Mouse (Mus musculus): ENCODE data around the gene Dyrk3. TPM values are rescaled to one million over a fixed set of nuclear protein-coding genes. Genes with fewer than 3 reads are reported as not detected.
A peak's percentile ranks its signal among the peaks of the same experiment; 100 is the strongest.
"Not testable (repeated sequence)": the region's sequence is repeated elsewhere in the genome, so short reads cannot be mapped to it uniquely, and the experiment has no call there.

Gene Dyrk3
- total RNA-seq, 2 experiments from 2014 or later, result 0.14 to 0.33 TPM

- intact Hi-C loops (cut with DNase I), result not testable (repeated sequence)
Observed at GRCm38 (mm10) chr1:131159573-131160327, 21.6 kb upstream of the Dyrk3 start.

DNA sequence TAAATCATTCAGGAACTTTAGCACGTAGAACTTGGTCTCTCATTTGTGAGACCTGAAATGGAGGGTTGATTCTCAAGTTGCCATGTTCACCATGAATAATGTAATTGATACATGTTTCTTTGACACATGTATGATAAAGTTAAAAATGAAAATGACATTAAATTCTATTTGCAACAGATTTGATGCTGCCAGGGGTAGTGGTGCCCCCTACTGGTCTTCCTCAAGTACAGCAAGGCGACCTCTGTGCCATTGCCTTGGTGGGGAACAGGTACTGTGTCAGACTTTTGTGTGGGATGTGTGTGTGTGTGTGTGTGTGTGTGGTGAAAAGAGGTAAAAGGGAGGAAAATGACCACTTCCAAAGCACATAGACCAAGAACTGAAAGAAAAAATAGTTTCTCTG, 17.3 kb upstream of the Dyrk3 start:
- peak; percentile 47 to 53 for DNase-seq
- intact Hi-C loops (cut with DNase I), result loop anchor here (1.0 kb wide), 1 partner anchor 40 kb away; no protein-coding TSS in a partner anchor

More at GRCm38 (mm10) chr1:131159573-131160327, 21.6 kb upstream of the Dyrk3 start:
- not testable (repeated sequence) for DNase-seq

DNA sequence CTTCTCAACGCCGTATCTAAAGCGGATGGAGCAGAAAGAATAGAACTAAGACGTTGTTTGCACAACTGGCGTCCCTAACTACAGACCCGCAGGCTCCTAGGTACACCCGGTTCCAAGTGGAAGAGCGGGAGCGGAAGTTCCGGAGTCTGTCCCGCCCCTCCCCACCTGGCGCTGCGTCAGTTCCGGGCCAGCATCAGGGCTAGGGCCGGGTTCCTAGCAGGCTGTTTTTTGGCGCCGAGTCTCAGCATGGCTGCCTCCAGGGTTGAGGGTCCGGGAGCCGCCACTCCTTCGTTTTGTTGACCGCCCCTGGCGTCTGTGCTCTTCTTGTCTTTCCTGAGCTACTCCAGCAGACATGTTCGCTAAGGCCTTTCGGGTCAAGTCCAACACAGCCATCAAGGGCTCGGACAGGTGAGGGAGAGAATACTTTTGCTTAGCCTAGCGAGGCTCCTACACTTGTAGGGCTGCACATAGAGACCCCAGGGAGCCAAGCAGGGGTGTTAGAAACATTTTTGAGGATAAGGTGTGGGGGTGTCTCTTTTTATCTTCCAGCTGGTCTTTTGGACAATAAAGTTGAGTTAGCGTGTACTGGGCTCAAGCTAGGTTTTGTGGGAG, 15.0 kb upstream of the Dyrk3 start, which contains the start of gene Eif2d:
Gene Eif2d (plus strand): TSS at position 164 of the 612 bp plus-strand sequence.
- DNase-seq, result peak; percentile 87
- intact Hi-C loops (cut with DNase I), result loop anchor here (2.0 to 5.0 kb wide), 2 partner anchors 164 to 276 kb away; no protein-coding TSS in a partner anchor

DNA sequence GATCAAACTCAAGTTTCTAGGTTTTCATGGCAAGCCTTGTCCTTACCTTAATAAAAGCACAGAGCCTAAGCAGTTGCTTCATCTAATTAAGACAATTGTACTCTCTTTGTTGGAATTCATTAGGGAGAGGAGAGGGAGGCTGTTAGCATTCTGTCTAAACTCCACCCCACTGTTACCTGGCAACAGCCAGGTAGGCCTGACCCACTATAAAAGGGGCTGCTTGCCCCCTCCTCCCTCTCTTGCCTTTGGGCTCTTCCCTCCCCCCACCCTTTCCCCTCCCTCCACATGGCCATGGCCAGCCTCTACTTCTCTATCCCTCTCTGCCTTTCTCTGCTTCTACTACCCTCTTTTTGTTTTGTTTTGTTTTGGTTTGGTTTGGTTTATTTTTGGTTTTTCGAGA, 11.4 kb upstream of the Dyrk3 start:
- intact Hi-C loops (cut with DNase I), result no loop called here
- no peak for DNase-seq

- no peak for DNase-seq
- intact Hi-C loops (cut with DNase I), result no loop called here
Observed at GRCm38 (mm10) chr1:131146181-131146614, 8.1 kb upstream of the Dyrk3 start.

DNA sequence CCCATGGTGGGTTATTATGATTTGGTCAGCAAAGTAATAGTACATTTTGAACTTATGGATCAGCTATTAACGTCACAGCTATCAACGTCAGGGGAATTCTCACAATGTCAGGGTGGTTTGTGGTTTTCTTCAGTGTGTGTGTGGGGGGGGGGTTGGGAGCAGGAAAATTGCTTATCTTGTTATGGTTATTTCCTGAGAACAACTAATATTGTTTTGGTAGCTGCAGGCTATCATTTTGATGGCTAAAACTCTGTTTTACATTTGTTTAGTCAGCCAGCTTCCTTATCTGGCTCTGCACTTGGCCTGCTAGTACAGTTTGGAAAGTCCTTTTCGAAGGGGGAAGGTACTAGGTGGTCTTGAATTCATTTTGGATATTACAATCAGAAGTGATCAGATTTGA, 7.1 kb upstream of the Dyrk3 start:
- DNase-seq; intact Hi-C loops (cut with DNase I): not testable (repeated sequence)

GRCm38 (mm10) chr1:131142472-131142871, 4.3 kb upstream of the Dyrk3 start:
- DNase-seq, result no peak
- intact Hi-C loops (cut with DNase I), result no loop called here

DNA sequence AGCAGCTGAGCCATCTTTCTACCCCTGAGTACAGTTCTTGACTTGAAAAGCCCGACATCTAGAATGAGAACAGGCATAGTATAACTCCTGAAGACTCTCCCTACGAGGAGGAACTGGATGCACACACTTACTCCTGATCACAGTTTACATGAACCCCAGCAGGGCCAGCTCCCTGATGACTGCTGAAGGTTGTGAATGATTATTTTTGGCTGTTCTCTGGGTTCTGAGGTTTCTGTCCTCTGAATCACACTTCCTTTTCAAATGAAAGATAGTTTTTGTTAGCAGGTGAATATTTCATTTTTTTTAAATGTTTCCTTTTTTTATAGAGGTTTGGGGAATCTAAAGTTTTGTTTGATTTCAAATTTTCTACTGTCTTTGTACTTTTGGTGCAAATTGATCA, 3.3 kb upstream of the Dyrk3 start:
- intact Hi-C loops (cut with DNase I), result no loop called here
- no peak for DNase-seq

DNA sequence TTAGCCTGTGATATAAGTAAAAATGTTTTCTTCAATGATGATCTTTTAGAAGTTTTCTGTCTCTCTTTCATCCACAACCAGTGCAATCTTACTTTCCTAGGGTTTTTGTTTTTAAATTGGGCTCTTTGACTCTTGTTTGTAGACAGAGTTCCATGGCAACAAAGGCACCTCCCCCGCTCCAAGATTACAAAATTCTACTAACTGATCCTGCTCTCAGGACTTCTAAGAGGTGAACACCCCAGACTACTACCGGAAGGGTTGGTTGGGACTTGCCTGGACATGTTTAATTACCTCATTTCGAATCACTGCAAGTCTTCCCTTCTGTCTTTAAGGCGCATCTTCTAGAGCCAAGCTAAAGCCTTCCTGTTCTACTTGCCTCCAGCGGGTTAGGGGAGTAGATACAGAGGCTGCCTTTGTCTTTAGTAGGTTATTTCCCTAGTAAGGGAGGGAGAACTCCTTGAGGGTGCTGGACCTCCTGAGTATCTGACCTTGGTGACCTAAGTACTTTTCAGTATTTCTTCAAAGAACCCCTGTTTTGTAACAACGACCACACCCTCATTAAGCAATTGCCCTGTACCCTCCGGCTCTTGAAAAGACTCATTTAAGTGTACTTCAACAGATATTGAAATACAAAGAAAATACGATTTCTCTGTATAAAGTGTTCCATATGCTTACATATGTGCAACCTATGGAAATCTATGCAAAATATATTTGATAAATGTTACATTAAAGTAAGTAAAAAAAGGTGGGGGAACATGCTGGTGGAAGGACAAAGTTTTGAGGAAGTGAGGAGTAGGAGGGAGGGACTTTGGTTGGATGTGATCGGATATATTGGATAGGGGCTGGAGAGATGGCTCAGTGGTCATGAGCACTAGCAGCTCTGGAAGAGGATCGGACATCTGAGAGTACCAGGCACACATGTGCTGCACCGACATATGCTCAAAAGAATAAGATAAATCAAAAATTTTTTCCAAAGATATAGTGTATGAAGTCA, 1.3 kb upstream of the Dyrk3 start:
- DNase-seq, result no peak
- intact Hi-C loops (cut with DNase I), result loop anchor here (5.0 kb wide), 1 partner anchor 152 kb away; no protein-coding TSS in a partner anchor

DNA sequence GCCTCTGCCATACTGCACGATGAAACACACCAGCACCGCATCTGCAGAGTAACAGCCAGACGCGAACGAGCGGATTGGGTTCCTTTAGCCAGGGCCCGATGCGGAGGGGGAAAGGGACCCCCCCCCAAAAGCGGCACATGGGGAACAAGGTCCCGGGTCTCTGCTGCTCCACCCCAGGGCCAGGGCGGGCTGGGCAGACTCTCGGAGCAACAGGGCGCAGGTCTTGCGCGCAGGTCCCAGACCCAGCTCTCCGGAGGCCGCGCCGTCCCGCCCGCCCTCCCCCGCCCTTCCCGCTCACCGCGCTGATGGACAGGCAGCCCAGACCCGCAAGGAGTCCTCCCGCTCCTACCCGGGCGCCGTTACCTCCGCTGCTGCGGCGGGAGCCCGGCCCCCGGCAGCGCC, 422 bp downstream of the Dyrk3 start:
- intact Hi-C loops (cut with DNase I), result loop anchor here (5.0 kb wide), 1 partner anchor 150 kb away; no protein-coding TSS in a partner anchor
- no peak for DNase-seq

DNA sequence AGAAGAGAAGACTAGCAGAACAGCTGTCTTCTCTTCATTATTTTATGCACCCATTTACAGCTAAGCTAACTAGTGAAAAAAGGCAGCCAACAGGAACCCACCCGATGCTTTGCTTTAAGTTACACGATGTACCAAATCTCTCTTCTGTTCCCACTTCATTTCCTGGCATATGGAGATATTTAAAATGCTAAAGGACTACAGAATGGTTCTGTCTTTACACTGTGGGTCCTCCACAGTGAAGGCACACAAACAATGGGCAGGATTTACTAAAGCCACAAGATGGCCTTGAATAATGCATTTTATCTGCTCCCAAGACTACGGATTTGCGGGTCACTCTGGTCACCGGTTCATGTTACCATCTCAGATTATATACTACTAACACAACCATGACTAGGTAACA, 1.0 kb downstream of the Dyrk3 start:
- DNase-seq, result no peak
- intact Hi-C loops (cut with DNase I), result loop anchor here (5.0 kb wide), 1 partner anchor 150 kb away; no protein-coding TSS in a partner anchor

- DNase-seq, result no peak
- intact Hi-C loops (cut with DNase I), result loop anchor here (5.0 kb wide), 1 partner anchor 149 kb away; no protein-coding TSS in a partner anchor
Observed at GRCm38 (mm10) chr1:131135960-131136629, 2.0 kb downstream of the Dyrk3 start.

DNA sequence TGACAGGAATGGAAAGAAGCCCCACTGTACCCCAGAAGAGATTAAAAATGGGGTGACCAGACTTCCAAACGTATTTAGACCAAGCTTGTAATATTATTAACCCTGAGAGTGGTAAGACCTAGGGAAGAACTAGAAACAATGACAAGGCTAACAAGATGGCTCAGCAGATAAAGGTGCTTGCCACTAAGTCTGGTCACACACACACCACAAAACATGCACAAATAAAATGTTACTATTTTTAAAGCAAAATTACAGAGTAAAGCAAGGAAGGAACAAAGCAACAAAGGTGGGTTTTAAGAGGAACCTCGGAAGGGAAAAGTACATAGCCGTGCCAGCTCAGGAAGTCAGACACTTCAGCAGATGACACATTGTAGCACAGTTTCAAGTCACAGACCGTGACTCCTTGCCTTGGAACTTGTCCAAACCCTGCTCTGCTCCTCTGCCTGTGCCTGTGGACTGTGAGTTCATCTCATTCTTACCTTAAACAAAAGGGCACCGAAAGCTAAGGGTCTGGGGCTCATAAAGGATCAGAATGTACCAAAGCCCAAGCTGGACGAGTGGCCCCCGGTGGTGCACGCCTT, 3.1 kb downstream of the Dyrk3 start:
- DNase-seq, result no peak
- intact Hi-C loops (cut with DNase I), result loop anchor here (5.0 kb wide), 1 partner anchor 148 kb away; no protein-coding TSS in a partner anchor

- intact Hi-C loops (cut with DNase I), result no loop called here
- DNase-seq, result no peak
Observed at GRCm38 (mm10) chr1:131134231-131134630, 3.9 kb downstream of the Dyrk3 start.

GRCm38 (mm10) chr1:131125987-131126744, 12.0 kb downstream of the Dyrk3 start:
- no peak for DNase-seq
- intact Hi-C loops (cut with DNase I), result no loop called here

DNA sequence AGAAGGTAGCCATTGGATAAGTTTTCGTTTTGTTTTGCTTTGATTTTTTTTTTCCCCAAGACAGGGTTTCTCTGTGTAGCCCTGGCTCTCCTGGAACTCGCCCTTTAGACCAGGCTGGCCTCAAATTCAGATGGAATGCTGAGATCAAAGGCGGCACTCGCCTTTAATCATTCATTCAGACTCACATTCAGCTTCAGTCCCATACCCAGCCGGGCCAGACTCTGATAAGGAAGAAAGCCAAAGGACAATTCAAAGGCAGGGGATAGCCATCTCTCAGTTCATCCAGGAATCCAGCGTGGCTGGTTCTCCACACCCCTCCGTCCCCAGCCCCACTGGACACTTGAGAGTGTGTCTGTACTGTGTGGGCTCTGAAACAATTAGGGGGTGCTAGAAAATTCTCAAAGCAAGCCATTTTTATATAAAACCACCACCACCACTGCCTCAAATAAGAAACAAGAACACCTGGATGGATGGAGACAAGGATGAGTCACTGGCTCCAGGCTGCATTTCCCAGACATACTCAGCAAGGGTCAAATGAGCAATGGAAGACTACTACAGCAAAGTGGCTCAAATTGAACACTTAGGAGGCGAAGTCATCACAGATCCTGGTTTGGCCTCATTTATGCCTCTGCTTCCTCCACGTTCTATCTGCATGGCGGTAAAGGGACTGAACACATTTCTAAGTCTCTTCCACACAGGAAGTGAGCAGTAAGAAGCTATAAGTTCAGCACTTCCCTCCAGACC, 14.4 kb downstream of the Dyrk3 start:
- intact Hi-C loops (cut with DNase I), result no loop called here
- DNase-seq, result no peak

- intact Hi-C loops (cut with DNase I), result no loop called here
- DNase-seq, result no peak
Observed at GRCm38 (mm10) chr1:131121987-131122386, 16.2 kb downstream of the Dyrk3 start.

- intact Hi-C loops (cut with DNase I), result loop anchor here (5.0 kb wide), 1 partner anchor 143 kb away; no protein-coding TSS in a partner anchor
- DNase-seq, result peak in 1 of 2 experiments; percentile 24
Observed at GRCm38 (mm10) chr1:131119026-131119425, 19.1 kb downstream of the Dyrk3 start.
